Mouse (Mus musculus) B cell, adult 67 days (primary cell): ENCODE results near the gene Ppa1. TPM values are rescaled to one million over a fixed set of nuclear protein-coding genes. Genes with fewer than 3 reads are reported as not detected.

Experiments
- total RNA-seq, 2 experiments: library from RNA; stranded (reverse); gene quantifications; 4 replicates each; pipeline ENCODE4 v1.2.4; 2023

The Ppa1 gene
- 10 to 100 TPM; 16.2 to 20.5 TPM for total RNA-seq

DNA sequence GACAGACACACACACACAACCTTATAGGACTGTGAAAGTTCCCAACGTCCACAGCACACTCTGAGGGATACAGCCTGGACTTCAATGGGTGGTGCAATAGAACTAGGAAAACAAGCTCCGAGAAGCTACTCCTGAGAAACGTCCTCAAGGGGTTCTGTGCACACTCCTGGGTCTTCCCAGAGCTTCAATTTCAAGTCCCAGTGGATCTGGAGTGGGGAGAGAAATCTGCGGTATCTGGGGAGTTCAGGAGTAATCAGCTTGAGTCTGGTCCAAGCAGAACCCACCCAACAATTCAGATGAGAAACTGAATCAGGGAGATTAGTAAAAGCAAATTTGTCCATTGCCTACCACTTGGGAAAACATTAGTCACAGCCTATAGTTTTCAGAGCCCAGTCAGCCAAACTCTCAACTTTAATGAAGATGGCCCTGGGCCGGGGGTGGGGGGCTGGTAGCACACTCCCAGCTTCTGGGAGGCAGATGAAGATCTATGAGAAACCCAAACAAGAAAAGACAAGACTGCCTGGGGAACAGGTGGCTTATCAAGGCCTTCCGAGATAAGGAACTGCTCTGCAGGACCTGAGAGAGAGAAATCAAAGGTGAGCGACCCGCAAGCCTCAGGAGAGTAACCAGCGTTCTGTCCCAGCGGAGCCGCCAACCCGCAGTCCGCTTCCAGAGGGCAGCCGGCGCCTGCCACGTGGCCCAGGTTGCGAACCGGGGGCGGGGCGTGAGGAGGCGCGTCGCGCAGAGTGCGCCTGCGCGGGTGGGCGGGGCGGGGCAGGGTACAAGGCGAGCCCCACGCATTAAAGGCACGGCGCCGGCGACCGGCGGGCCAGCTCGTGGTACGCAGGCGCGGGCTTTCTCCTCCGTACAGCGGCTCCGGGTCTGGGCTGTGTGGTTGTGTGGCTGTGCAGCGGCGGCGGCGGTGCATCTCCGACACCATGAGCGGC is at the start of gene Ppa1:
Gene Ppa1, plus strand, starts transcription at position 763 of the 947 bp plus-strand sequence.

DNA sequence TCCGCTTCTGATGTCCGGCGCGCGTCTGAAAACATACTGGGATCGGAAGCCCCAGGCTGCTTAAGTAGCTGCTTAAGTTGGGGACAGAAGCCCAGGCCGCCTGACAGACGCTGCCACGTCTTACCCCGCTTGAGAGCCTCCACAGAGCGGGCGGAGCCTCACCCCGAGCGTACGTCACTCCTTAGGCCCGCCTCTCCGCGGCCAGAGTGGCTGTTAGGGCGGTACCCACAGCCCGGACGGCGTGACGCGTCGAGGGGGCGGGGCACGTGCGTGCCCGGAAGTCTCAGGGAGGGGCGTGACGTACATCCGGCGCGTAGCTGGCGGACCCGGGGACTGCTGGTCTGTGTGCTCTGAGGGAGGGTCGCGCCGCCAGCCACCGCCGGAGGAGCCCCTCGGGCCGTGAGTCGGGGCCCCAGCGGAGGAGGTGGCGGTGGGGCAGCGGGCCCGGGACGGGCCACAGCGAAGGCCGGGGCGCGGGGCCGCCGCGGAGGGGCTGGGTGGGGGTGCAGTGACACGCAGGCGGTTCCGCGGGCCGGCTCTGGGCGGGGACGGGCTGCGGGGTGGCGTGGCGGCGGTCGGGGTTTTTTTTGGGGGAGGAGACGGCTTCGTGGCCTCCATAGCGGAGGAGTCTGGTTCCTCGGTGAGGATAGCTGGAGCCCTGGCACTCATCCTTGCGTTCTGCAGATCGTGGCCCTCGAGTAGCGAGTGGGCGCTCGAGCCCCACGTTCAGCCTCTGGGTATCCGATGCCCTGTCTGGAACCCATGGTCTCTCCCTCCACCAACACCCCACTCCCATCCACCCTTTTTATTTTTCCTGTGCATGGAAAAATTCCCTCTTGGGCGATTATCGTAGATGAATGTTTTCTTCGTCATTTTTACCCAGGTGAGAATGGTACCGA is 31.9 kb downstream of the Ppa1 start, which contains the start of gene Sar1a:
Gene Sar1a, plus strand, starts transcription at position 285 of the 899 bp plus-strand sequence.

DNA sequence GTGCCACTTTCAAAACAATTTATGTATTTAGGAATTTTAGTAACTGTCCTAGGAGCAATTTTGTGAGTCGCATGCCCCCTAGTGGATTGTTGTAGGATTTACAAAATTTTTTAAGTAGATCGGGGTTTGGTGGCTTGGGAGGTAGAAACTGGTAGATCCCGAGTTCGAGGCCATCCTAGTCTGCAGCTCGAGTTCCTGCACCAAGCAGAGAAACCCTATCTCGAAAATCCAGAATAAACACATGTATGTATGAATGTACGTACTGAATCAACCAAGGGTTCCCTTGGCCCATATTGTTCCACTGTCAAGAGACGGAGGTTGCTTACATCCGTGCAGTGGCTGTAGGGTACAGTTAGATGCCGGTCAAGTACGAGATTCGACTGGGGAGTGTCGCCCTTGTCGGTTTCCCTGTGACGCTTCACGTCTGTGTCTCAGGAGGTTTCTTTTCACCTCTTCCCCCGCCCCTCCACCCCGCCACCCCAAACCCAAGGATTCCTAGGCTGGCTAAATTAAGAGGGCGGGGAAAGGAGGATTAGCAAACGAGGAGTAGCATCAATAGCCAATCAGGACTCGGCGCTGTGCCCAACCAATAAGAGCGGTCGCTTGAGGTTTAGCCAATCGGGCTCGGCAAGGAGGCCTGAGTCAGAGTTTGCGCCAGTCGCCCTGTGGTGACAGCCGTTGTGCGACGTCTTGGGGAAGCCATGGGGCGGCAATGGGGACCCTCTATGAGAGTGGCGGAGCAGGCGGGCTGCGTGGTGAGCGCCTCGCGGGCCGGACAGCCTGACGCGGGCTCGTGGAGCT is 46.7 kb downstream of the Ppa1 start, which contains the start of gene Tysnd1:
Gene Tysnd1, plus strand, starts transcription at position 645 of the 801 bp plus-strand sequence.

DNA sequence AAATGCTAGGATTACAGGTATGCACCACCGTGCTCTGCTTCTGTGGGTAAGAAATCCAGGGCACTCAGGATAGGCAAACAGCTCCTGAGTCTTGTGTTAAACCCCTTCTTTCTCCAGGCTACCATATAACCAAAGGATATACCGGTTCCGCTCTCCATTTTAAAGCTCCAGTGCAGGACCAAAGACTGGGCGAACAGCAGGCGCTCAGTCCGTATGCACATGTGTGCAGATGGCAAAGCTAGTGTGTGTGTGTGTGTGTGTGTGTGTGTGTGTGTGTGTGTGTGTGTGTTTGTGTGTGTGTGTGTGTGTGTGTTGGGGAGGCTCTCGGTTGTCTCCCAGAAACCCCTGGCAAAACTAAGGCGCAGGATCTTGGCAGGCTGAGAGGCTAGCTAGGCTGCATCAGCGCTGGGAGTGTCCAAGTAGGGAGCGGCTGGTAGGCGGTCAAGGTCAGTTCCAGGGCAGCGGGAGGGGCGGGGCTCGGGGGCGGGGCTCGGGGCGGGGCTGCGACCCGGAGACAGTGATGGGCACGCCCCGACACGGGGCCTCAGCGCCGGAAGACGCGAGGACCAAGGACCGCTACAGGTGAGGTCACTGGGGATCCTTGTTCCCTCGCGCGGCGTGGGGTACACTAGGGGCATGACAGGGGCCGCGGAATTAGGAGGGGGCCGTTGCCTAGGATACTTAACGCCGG is 66.6 kb downstream of the Ppa1 start, which contains the start of gene Aifm2:
Gene Aifm2, plus strand, starts transcription at position 493 of the 691 bp plus-strand sequence.

Other genes starting within 250 kb of the Ppa1 start
- not detected for gene Nodal, start 230.6 kb upstream of the Ppa1 start, total RNA-seq
- gene Eif4ebp2, start 195.9 kb upstream of the Ppa1 start, total RNA-seq: 100 to 1,000 TPM; 131 to 142 TPM
- 10 to 100 TPM; 11.2 to 16.2 TPM for gene Lrrc20, start 172.8 kb upstream of the Ppa1 start, total RNA-seq
- gene Npffr1, start 53.1 kb upstream of the Ppa1 start, total RNA-seq: not detected
- gene Sar1a, start 31.7 kb downstream of the Ppa1 start, total RNA-seq: 100 to 1,000 TPM; 194 to 220 TPM
- gene Tysnd1, start 47.0 kb downstream of the Ppa1 start, total RNA-seq: 10 to 100 TPM; 29.3 to 30.5 TPM
- 1 to 10 TPM; 3.3 to 4.4 TPM for gene Aifm2, start 66.7 kb downstream of the Ppa1 start, total RNA-seq
- gene H2afy2, start 135.6 kb downstream of the Ppa1 start, total RNA-seq: not detected